Mouse (Mus musculus): ENCODE data around the gene Kcp. TPM values are rescaled to one million over a fixed set of nuclear protein-coding genes. Genes with fewer than 3 reads are reported as not detected.

The Kcp gene
- polyA plus RNA-seq, 1 experiment from 2014 or later: 2.2 TPM

- Histone ChIP-seq H3K4me3 (ENCODE audit: low read depth, low read length) (peak within 1 kb of the TSS; percentile 64), H3K9ac (replicated peaks) (peak within 1 kb of the TSS; percentile 69), H3K9me3 (ENCODE audit: low read length) (no peaks in the 10 kb centered on the region), H3K4me2 (ENCODE audit: low read depth, low read length) (peak within 1 kb of the TSS; percentile 93), H3K27me3 (ENCODE audit: insufficient read depth, low read length) (peaks cover 34% of the 10 kb centered on the region), H3K27ac (ENCODE audit: low read depth) (peak within 1 kb of the TSS; percentile 67), H3K36me3 (replicated peaks; ENCODE audit: insufficient read depth, low read length) (no peaks in the 10 kb centered on the region), H3K4me1 (ENCODE audit: insufficient read depth) (peaks cover 29% of the 10 kb centered on the region)
- TF ChIP-seq CTCF (IDR thresholded peaks at IDR 0.05; ENCODE audit: low read depth) (no peak), EP300 (IDR thresholded peaks at IDR 0.05; ENCODE audit: low read depth) (no peak)
- ATAC-seq (peak; percentile 28), DNase-seq (peak; percentile 48)
- WGBS (ENCODE audit: insufficient replicate concordance): 2% methylated on average over 76 of the region's 96 CpGs
These were observed 18.8 kb upstream of the Kcp start, which contains the start of gene Irf5 for GRCm38 (mm10) chr6:29526281-29527251. Irf5 (plus strand) TSS chr6:29526625.

GRCm38 (mm10) chr6:29525256-29525655 is 17.5 kb upstream of the Kcp start:
- no peak overlapping the region for H3K4me2 ChIP-seq (ENCODE audit: low read depth, low read length)
- no peaks in the 10 kb centered on the region for H3K36me3 ChIP-seq (replicated peaks; ENCODE audit: insufficient read depth, low read length)
- peaks cover 26% of the 10 kb centered on the region for H3K4me1 ChIP-seq (ENCODE audit: insufficient read depth)
- H3K4me3 ChIP-seq (ENCODE audit: low read depth, low read length): no peak overlapping the region
- no peak overlapping the region for H3K27ac ChIP-seq (ENCODE audit: low read depth)
- ATAC-seq (no peak), DNase-seq (peak; percentile 50)
- TF ChIP-seq CTCF (IDR thresholded peaks at IDR 0.05; ENCODE audit: low read depth) (peak; percentile 64), EP300 (IDR thresholded peaks at IDR 0.05; ENCODE audit: low read depth) (no peak)
- peaks cover 34% of the 10 kb centered on the region for H3K27me3 ChIP-seq (ENCODE audit: insufficient read depth, low read length)
- H3K9ac ChIP-seq (replicated peaks): no peak overlapping the region
- WGBS (ENCODE audit: insufficient replicate concordance): 68% methylated on average over 6 of the region's 6 CpGs
- H3K9me3 ChIP-seq (ENCODE audit: low read length): no peaks in the 10 kb centered on the region

GRCm38 (mm10) chr6:29524034-29524489 is 16.3 kb upstream of the Kcp start:
- no peak for TF ChIP-seq CTCF (IDR thresholded peaks at IDR 0.05; ENCODE audit: low read depth)
- TF ChIP-seq EP300 (IDR thresholded peaks at IDR 0.05; ENCODE audit: low read depth): no peak
- WGBS (ENCODE audit: insufficient replicate concordance): 27% methylated on average over 6 of the region's 6 CpGs
- Histone ChIP-seq H3K27ac (ENCODE audit: low read depth) (peak overlapping the region; percentile 76), H3K9ac (replicated peaks) (no peak overlapping the region), H3K27me3 (ENCODE audit: insufficient read depth, low read length) (peaks cover 33% of the 10 kb centered on the region), H3K4me3 (ENCODE audit: low read depth, low read length) (no peak overlapping the region), H3K36me3 (replicated peaks; ENCODE audit: insufficient read depth, low read length) (no peaks in the 10 kb centered on the region), H3K4me2 (ENCODE audit: low read depth, low read length) (no peak overlapping the region), H3K9me3 (ENCODE audit: low read length) (no peaks in the 10 kb centered on the region), H3K4me1 (ENCODE audit: insufficient read depth) (peaks cover 21% of the 10 kb centered on the region)
- ATAC-seq (peak; percentile 60), DNase-seq (peak; percentile 36)

GRCm38 (mm10) chr6:29523301-29524033 is 15.7 kb upstream of the Kcp start:
- TF ChIP-seq CTCF (IDR thresholded peaks at IDR 0.05; ENCODE audit: low read depth): no peak
- no peak for TF ChIP-seq EP300 (IDR thresholded peaks at IDR 0.05; ENCODE audit: low read depth)
- Histone ChIP-seq H3K36me3 (replicated peaks; ENCODE audit: insufficient read depth, low read length) (no peaks in the 10 kb centered on the region), H3K9me3 (ENCODE audit: low read length) (no peaks in the 10 kb centered on the region), H3K4me1 (ENCODE audit: insufficient read depth) (peaks cover 21% of the 10 kb centered on the region), H3K9ac (replicated peaks) (no peak overlapping the region), H3K27ac (ENCODE audit: low read depth) (peak overlapping the region; percentile 76), H3K27me3 (ENCODE audit: insufficient read depth, low read length) (peaks cover 28% of the 10 kb centered on the region), H3K4me3 (ENCODE audit: low read depth, low read length) (no peak overlapping the region), H3K4me2 (ENCODE audit: low read depth, low read length) (no peak overlapping the region)
- DNase-seq (no peak), ATAC-seq (no peak)
- 50% methylated on average over 12 of the region's 12 CpGs for WGBS (ENCODE audit: insufficient replicate concordance)

- 44% methylated on average over 6 of the region's 6 CpGs for WGBS (ENCODE audit: insufficient replicate concordance)
- TF ChIP-seq CTCF (IDR thresholded peaks at IDR 0.05; ENCODE audit: low read depth) (no peak), EP300 (IDR thresholded peaks at IDR 0.05; ENCODE audit: low read depth) (no peak)
- Histone ChIP-seq H3K27me3 (ENCODE audit: insufficient read depth, low read length) (peaks cover 21% of the 10 kb centered on the region), H3K27ac (ENCODE audit: low read depth) (peak overlapping the region; percentile 76), H3K4me1 (ENCODE audit: insufficient read depth) (peaks cover 21% of the 10 kb centered on the region), H3K4me3 (ENCODE audit: low read depth, low read length) (no peak overlapping the region), H3K9me3 (ENCODE audit: low read length) (no peaks in the 10 kb centered on the region), H3K9ac (replicated peaks) (no peak overlapping the region), H3K36me3 (replicated peaks; ENCODE audit: insufficient read depth, low read length) (no peaks in the 10 kb centered on the region), H3K4me2 (ENCODE audit: low read depth, low read length) (no peak overlapping the region)
- ATAC-seq: no peak
- DNase-seq: no peak
These were observed 15.0 kb upstream of the Kcp start for GRCm38 (mm10) chr6:29522626-29523300.
